Mouse (Mus musculus) brain, embryonic 14.5 days (tissue): ENCODE results near the gene Nrp2.

ENCODE experiments used
- CTCF ChIP-seq: fragments of 200-500 bp; IDR thresholded peaks from 2 replicates; pipeline ENCODE4 v1.5.1; 2012; ENCODE audit warnings: inconsistent platforms, mild to moderate bottlenecking, moderate library complexity, borderline replicate concordance; ENCODE audit not compliant: insufficient read depth, insufficient read length; ENCODE audit errors: extremely low read depth
- POLR2A ChIP-seq: fragments of 200-500 bp; IDR thresholded peaks from 2 replicates; pipeline ENCODE4 v1.6.1; 2012; ENCODE audit warnings: mild to moderate bottlenecking, inconsistent platforms, borderline replicate concordance; ENCODE audit not compliant: poor library complexity, insufficient read depth, insufficient read length, severe bottlenecking; ENCODE audit errors: extremely low read depth

DNA sequence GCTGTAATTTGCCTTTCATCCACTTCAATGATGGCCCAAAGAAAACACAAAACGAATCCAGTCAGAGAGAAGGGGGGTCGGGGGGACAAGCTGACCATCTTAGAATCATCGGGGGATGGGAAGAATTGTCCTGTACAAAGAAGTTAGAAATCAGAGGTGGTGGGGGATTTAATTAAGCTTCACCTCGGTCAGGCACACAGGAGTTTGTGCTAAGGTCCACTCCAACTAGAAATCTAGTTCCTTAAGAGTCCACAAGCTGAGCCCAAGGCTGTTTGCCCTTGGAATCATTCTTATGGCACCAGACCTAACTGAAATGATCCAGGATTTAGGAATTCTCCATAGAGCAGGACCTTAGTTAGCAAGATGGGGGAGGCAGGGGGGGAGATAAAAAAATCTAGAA, 98.3 kb downstream of the Nrp2 start:
- no peak for TF ChIP-seq CTCF
- TF ChIP-seq POLR2A: no peak
